Mouse (Mus musculus): ENCODE data around the gene 3830406C13Rik. TPM values are rescaled to one million over a fixed set of nuclear protein-coding genes. Genes with fewer than 3 reads are reported as not detected.

3830406C13Rik gene
- polyA plus RNA-seq, 1 experiment from 2014 or later = 32.9 TPM

DNA sequence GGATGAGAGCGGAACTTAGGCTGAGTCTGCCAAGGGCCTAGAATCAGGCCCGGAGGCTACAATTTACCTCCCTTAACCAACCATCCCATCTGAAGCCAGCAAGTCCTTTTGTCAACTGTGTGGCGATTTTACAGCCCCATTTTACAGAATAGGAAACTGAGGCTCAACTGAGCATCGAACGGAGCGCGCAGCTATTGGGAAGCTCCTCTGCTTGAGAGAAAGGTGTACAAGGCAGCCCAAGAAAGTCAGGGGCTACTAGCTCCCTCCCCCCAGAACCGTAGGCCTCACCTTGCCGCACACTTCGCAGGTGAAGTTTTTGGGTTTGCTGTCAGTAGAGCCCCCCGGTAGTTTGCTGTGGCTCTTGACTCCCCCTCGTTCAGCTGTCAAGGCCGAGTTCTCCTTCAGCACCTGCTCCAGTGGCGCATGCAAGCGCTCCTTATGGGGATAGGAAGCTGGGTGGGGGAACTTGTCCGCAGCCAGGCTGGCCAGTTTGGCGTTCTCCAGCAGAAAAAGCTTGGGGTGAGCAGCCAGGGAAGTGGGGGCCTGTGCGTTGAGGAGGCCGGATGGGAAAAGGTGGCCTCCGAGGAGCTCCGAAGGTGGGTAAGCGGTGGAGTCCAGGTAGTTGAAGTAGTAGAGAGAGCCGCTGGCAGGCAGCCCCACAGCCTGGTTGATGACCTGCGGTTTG is 60.2 kb downstream of the 3830406C13Rik start:
- Histone ChIP-seq H3K4me2 (ENCODE audit: low read depth, low read length) (peak overlapping the region; percentile 21; the same call in 1 of the 2 replicates), H3K4me3 (ENCODE audit: low read depth, low read length) (peak overlapping the region; percentile 21), H3K4me1 (ENCODE audit: control insufficient read depth, insufficient read depth, low read length) (0 out of 2 replicates have a peak, but pooled peaks cover 6% of the 10 kb centered on the region), H3K9me3 (replicated peaks; ENCODE audit: control insufficient read depth, low read length) (no peaks in the 10 kb centered on the region), H3K27ac (replicated peaks; ENCODE audit: low read depth, low read length) (no peak overlapping the region), H3K36me3 (replicated peaks; ENCODE audit: control insufficient read depth, insufficient read depth, low read depth, low read length) (no peaks in the 10 kb centered on the region), H3K9ac (replicated peaks; ENCODE audit: low read length) (peak overlapping the region; percentile 28; the same call in 1 of the 2 replicates), H3K27me3 (ENCODE audit: control insufficient read depth, insufficient read depth, low read length) (peaks cover 85% of the 10 kb centered on the region)
- 2% methylated on average over 24 of the region's 24 CpGs for WGBS
- no peak for ATAC-seq (replicated peaks; ENCODE audit: insufficient number of reproducible peaks, low FRiP score, low TSS enrichment, low read depth)
- no peak for DNase-seq (ENCODE audit: low spot score)

DNA sequence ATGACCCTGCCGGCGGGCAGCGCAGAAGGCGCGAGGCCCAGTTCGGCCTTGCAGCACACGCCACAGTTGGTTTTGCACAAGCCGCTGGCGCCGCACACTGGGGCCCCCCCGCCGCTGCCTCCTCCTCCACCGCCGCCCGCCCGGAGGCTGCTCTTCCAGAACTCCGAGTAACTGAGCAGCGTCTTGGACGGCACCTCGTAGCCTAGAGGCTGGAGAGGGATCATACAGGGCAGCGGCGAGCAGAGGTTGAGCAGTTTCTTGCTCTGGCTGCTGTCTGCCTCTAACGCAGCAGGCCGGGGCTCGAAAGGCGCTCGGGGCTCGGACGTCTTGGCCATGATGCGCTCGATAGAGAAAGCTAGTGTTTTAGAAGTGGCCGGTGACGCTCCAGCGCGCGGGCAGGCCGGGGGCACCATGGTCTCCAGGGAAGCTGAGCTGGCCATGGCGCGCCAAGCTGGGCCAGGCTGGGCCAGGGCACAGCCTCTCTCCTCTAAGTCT is 60.8 kb downstream of the 3830406C13Rik start:
- Histone ChIP-seq H3K9ac (replicated peaks; ENCODE audit: low read length) (peak overlapping the region; percentile 28; the same call in 1 of the 2 replicates), H3K4me1 (ENCODE audit: control insufficient read depth, insufficient read depth, low read length) (0 out of 2 replicates have a peak, but pooled peaks cover 6% of the 10 kb centered on the region), H3K9me3 (replicated peaks; ENCODE audit: control insufficient read depth, low read length) (no peaks in the 10 kb centered on the region), H3K4me3 (ENCODE audit: low read depth, low read length) (peak overlapping the region; percentile 18), H3K27ac (replicated peaks; ENCODE audit: low read depth, low read length) (no peak overlapping the region), H3K27me3 (ENCODE audit: control insufficient read depth, insufficient read depth, low read length) (peaks cover 84% of the 10 kb centered on the region), H3K36me3 (replicated peaks; ENCODE audit: control insufficient read depth, insufficient read depth, low read depth, low read length) (no peaks in the 10 kb centered on the region), H3K4me2 (ENCODE audit: low read depth, low read length) (peak overlapping the region; percentile 21; the same call in 1 of the 2 replicates)
- DNase-seq (ENCODE audit: low spot score) (peak; percentile 42), ATAC-seq (replicated peaks; ENCODE audit: insufficient number of reproducible peaks, low FRiP score, low TSS enrichment, low read depth) (no peak)
- WGBS = under 1% methylated on average over 39 of the region's 39 CpGs

DNA sequence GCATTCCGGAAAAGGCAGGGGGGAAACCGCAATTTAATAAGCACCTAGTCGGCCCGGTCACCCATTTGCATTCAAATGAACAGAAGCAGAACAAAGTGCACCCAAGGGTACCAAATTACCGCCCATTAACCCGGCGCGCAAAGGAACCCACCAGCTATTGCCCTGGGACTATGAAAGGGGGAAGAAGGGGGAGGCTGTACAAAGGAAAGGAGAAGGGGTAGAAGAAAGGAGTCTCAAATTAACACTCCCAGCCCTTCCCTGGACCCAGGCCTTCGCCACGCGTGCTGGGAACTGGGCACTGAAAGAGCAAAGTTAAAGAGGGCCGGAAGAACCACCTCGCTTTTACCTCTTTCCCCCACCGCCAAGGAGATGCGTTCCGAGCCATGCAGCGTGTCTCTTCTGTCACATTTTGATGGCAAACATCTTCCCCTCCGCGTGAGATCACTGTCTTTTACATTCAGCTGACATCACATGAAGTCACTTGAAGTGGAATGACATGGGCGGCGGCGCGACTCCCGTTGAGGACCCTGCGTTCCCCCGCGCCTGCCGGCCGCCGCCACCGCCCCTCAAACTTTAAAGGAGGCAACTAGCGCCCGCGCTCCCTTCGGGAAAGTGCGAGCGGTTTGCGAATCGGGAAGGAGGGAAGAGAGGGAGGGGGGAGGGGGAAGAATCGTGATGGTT is 61.4 kb downstream of the 3830406C13Rik start:
- Histone ChIP-seq H3K4me3 (ENCODE audit: low read depth, low read length) (peak overlapping the region; percentile 18), H3K36me3 (replicated peaks; ENCODE audit: control insufficient read depth, insufficient read depth, low read depth, low read length) (no peaks in the 10 kb centered on the region), H3K4me2 (ENCODE audit: low read depth, low read length) (no peak overlapping the region), H3K9ac (replicated peaks; ENCODE audit: low read length) (no peak overlapping the region), H3K9me3 (replicated peaks; ENCODE audit: control insufficient read depth, low read length) (no peaks in the 10 kb centered on the region), H3K27me3 (ENCODE audit: control insufficient read depth, insufficient read depth, low read length) (peaks cover 81% of the 10 kb centered on the region), H3K4me1 (ENCODE audit: control insufficient read depth, insufficient read depth, low read length) (0 out of 2 replicates have a peak, but pooled peaks cover 6% of the 10 kb centered on the region), H3K27ac (replicated peaks; ENCODE audit: low read depth, low read length) (no peak overlapping the region)
- peak; percentile 29 for DNase-seq (ENCODE audit: low spot score)
- 0% methylated on average over 39 of the region's 40 CpGs for WGBS
- ATAC-seq (replicated peaks; ENCODE audit: insufficient number of reproducible peaks, low FRiP score, low TSS enrichment, low read depth) = no peak

DNA sequence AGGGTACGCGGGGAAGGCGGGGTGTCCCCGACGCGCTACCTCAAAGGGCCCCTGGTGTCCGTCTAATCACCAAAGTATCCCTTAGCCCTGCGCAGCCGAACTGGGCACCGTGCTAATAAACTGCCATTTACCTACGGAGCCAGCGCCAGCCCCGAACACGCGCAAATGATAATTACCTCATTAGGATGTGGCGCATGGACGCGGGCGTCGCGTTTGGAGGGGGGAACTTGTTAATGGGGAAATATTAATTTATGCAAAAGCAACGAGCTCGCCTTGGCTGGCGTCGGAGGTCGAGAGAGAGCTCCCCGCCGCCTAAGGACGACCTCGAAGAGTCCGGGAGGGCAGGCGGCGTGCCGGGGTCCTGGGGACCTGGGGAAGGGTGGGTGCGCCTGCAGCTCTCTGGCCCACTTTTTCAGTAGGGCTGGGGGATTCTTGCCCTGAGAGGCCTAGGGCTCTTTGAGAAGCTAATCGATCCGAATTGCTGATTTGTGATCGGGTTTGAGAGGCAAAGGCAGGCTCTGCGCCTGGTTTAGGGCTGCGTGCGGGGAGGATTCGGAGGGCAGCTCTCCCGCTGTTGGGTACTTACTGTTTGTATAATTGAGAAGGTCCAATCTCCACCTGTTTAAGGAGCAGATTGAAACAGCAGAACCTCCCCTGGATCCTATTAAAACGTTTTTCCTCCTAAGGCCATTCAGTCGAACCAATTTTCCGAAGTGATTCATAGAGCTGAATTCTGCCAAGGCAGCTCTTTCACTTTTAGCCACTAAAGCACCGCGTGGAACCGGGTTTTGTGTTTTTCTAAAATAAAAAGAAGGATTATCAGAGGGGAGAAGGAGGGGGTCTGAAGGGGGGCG is 62.3 kb downstream of the 3830406C13Rik start:
- under 1% methylated on average over 50 of the region's 50 CpGs for WGBS
- Histone ChIP-seq H3K4me1 (ENCODE audit: control insufficient read depth, insufficient read depth, low read length) (0 out of 2 replicates have a peak, but pooled peaks cover 6% of the 10 kb centered on the region), H3K4me2 (ENCODE audit: low read depth, low read length) (no peak overlapping the region), H3K4me3 (ENCODE audit: low read depth, low read length) (peak overlapping the region; percentile 5; the same call in 1 of the 2 replicates), H3K9me3 (replicated peaks; ENCODE audit: control insufficient read depth, low read length) (no peaks in the 10 kb centered on the region), H3K27ac (replicated peaks; ENCODE audit: low read depth, low read length) (no peak overlapping the region), H3K9ac (replicated peaks; ENCODE audit: low read length) (no peak overlapping the region), H3K36me3 (replicated peaks; ENCODE audit: control insufficient read depth, insufficient read depth, low read depth, low read length) (no peaks in the 10 kb centered on the region), H3K27me3 (ENCODE audit: control insufficient read depth, insufficient read depth, low read length) (peaks cover 82% of the 10 kb centered on the region)
- peak; percentile 64 for DNase-seq (ENCODE audit: low spot score)
- no peak for ATAC-seq (replicated peaks; ENCODE audit: insufficient number of reproducible peaks, low FRiP score, low TSS enrichment, low read depth)

DNA sequence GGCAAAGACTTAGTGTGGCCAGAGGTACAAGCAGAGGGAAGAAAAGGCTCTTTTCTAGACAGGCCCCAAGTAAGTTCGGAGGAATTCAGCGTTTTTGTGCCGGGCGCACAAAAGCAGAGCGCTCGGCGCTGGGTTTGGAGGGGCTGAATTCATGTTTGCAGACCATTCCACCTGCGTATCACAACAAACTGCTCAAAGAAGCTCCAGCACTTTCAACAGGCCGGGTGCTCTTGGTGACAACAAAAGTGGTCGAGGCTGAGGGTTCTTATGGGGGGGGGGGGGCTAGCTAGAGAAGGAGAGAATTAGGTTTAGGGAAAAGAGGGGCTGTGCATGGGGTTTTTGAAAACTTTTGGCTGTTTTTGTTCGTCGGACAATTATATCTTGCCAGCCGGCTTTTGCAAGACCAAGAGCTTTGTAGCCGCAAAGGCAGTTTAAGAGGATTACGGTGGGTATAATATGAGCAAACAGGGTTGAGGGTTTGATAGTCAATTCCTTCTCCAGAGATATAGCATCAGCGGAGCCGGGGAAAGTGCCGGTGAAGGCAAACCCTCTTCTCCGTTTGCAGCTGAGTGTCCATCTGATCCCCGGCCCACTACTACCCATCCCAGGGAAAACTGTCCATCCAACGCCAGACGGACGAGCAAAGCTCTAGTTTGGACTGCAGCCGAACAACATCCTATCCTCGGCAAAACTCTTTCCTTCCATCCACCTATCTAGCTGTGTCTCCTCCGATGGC is 63.1 kb downstream of the 3830406C13Rik start:
- Histone ChIP-seq H3K27me3 (ENCODE audit: control insufficient read depth, insufficient read depth, low read length) (peaks cover 79% of the 10 kb centered on the region), H3K9me3 (replicated peaks; ENCODE audit: control insufficient read depth, low read length) (no peaks in the 10 kb centered on the region), H3K36me3 (replicated peaks; ENCODE audit: control insufficient read depth, insufficient read depth, low read depth, low read length) (no peaks in the 10 kb centered on the region), H3K4me1 (ENCODE audit: control insufficient read depth, insufficient read depth, low read length) (0 out of 2 replicates have a peak, but pooled peaks cover 6% of the 10 kb centered on the region), H3K9ac (replicated peaks; ENCODE audit: low read length) (no peak overlapping the region), H3K27ac (replicated peaks; ENCODE audit: low read depth, low read length) (no peak overlapping the region), H3K4me3 (ENCODE audit: low read depth, low read length) (no peak overlapping the region), H3K4me2 (ENCODE audit: low read depth, low read length) (no peak overlapping the region)
- 1% methylated on average over 26 of the region's 26 CpGs for WGBS
- peak; percentile 38 for DNase-seq (ENCODE audit: low spot score)
- no peak for ATAC-seq (replicated peaks; ENCODE audit: insufficient number of reproducible peaks, low FRiP score, low TSS enrichment, low read depth)

DNA sequence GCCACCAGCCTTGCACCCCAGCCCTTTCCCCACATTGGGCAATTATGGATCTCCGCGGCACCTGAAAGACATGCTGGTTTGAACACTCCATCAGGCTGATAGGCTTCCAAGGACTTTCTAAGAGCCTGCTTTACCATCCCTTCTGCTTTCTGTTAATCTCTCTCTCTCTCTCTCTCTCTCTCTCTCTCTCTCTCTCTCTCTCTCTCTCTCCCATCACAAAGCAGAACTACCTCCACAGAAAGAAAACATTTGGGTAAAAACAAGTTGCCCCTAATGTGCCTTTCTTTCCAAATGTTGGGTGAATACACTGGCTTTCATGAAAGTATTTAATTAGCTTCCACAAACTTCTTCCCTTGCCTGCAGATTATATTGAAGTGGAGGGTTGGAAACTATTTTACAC is 64.1 kb downstream of the 3830406C13Rik start, which contains the start of gene Fezf2:
Gene Fezf2, minus strand, starts transcription at position 101 of the 400 bp plus-strand sequence.
- ATAC-seq (replicated peaks; ENCODE audit: insufficient number of reproducible peaks, low FRiP score, low TSS enrichment, low read depth) (no peak), DNase-seq (ENCODE audit: low spot score) (no peak)
- Histone ChIP-seq H3K27me3 (ENCODE audit: control insufficient read depth, insufficient read depth, low read length) (peaks cover 72% of the 10 kb centered on the region), H3K36me3 (replicated peaks; ENCODE audit: control insufficient read depth, insufficient read depth, low read depth, low read length) (no peaks in the 10 kb centered on the region), H3K27ac (replicated peaks; ENCODE audit: low read depth, low read length) (no peak within 1 kb of the TSS), H3K9me3 (replicated peaks; ENCODE audit: control insufficient read depth, low read length) (no peaks in the 10 kb centered on the region), H3K9ac (replicated peaks; ENCODE audit: low read length) (no peak within 1 kb of the TSS), H3K4me2 (ENCODE audit: low read depth, low read length) (no peak within 1 kb of the TSS), H3K4me3 (ENCODE audit: low read depth, low read length) (no peak within 1 kb of the TSS), H3K4me1 (ENCODE audit: control insufficient read depth, insufficient read depth, low read length) (0 out of 2 replicates have a peak, but pooled peaks cover 6% of the 10 kb centered on the region)
- 2% methylated on average over 2 of the region's 2 CpGs for WGBS
